Mouse (Mus musculus) cerebral cortex, adult 2 months (tissue): ENCODE data around the gene Dok4.

Source experiments
- WGBS: fragments of 180-500 bp; shearing (Covaris S2); methylation state at CpG from one replicate; pipeline ENCODE4 v1.1.7; 2018; 5-methylcytosine and 5-hydroxymethylcytosine counted together

Gene Dok4

GRCm38 (mm10) chr8:94876820-94877219, 690 bp upstream of the Dok4 start:
- WGBS, result 67% methylated on average over 3 of the region's 3 CpGs

GRCm38 (mm10) chr8:94875871-94876150, 319 bp downstream of the Dok4 start:
- under 1% methylated on average over 20 of the region's 20 CpGs for WGBS

GRCm38 (mm10) chr8:94875096-94875870, 847 bp downstream of the Dok4 start:
- 9% methylated on average over 17 of the region's 17 CpGs for WGBS

- 8% methylated on average over 6 of the region's 6 CpGs for WGBS
These were observed 1.8 kb downstream of the Dok4 start for GRCm38 (mm10) chr8:94874358-94874757.

GRCm38 (mm10) chr8:94872576-94872975, 3.6 kb downstream of the Dok4 start:
- WGBS, result 93% methylated on average over 2 of the region's 2 CpGs

- WGBS, result 78% methylated on average over 3 of the region's 3 CpGs
These were observed 4.0 kb downstream of the Dok4 start for GRCm38 (mm10) chr8:94872156-94872555.

GRCm38 (mm10) chr8:94871108-94871894, 4.8 kb downstream of the Dok4 start:
- 9% methylated on average over 7 of the region's 7 CpGs for WGBS

GRCm38 (mm10) chr8:94870474-94871107, 5.5 kb downstream of the Dok4 start:
- 2% methylated on average over 22 of the region's 22 CpGs for WGBS

GRCm38 (mm10) chr8:94870003-94870402, 6.1 kb downstream of the Dok4 start:
- 15% methylated on average over 4 of the region's 4 CpGs for WGBS

- WGBS, result 64% methylated on average over 7 of the region's 7 CpGs
These were observed 7.0 kb downstream of the Dok4 start for GRCm38 (mm10) chr8:94869146-94869545.

- WGBS, result 89% methylated on average over 9 of the region's 9 CpGs
These were observed 9.2 kb downstream of the Dok4 start for GRCm38 (mm10) chr8:94866921-94867320.

- 63% methylated on average over 10 of the region's 10 CpGs for WGBS
These were observed 10.8 kb downstream of the Dok4 start for GRCm38 (mm10) chr8:94865292-94865691.

- 53% methylated on average over 10 of the region's 10 CpGs for WGBS
These were observed 12.0 kb downstream of the Dok4 start for GRCm38 (mm10) chr8:94863897-94864673.

- 60% methylated on average over 12 of the region's 12 CpGs for WGBS
These were observed 13.5 kb downstream of the Dok4 start for GRCm38 (mm10) chr8:94862487-94863220.

- WGBS, result 72% methylated on average over 8 of the region's 8 CpGs
These were observed 14.7 kb downstream of the Dok4 start for GRCm38 (mm10) chr8:94861352-94861910.

GRCm38 (mm10) chr8:94857346-94858173, 18.6 kb downstream of the Dok4 start, which contains the start of gene Polr2c:
TSS of gene Polr2c (plus strand) at chr8:94857450.
- WGBS, result under 1% methylated on average over 68 of the region's 68 CpGs

GRCm38 (mm10) chr8:94857011-94857345, 19.2 kb downstream of the Dok4 start:
- 19% methylated on average over 5 of the region's 5 CpGs for WGBS

- WGBS, result 90% methylated on average over 11 of the region's 11 CpGs
These were observed 21.4 kb downstream of the Dok4 start for GRCm38 (mm10) chr8:94854761-94855160.

- 91% methylated on average over 5 of the region's 5 CpGs for WGBS
These were observed 26.1 kb downstream of the Dok4 start for GRCm38 (mm10) chr8:94850049-94850448.

GRCm38 (mm10) chr8:94841183-94841582, 34.9 kb downstream of the Dok4 start:
- 64% methylated on average over 2 of the region's 2 CpGs for WGBS
